Mouse (Mus musculus): Measurements from ENCODE around the gene Aloxe3. TPM values are rescaled to one million over a fixed set of nuclear protein-coding genes. Genes with fewer than 3 reads are reported as not detected.

The Aloxe3 gene
- polyA plus RNA-seq, 1 experiment, result not detected

GRCm38 (mm10) chr11:69100639-69101360, 24.9 kb upstream of the Aloxe3 start:
- peak overlapping the region; percentile 56 for H3K4me3 ChIP-seq (ENCODE audit: insufficient read depth, low read length)
- peak overlapping the region; percentile 80 for H3K27ac ChIP-seq (ENCODE audit: insufficient read depth, low read depth, low read length)
- TF ChIP-seq CTCF (IDR thresholded peaks at IDR 0.05; ENCODE audit: low read depth, low read length) (no peak), POLR2A (IDR thresholded peaks at IDR 0.05; ENCODE audit: borderline replicate concordance, low read depth, low read length) (no peak)
- H3K4me1 ChIP-seq (ENCODE audit: control insufficient read depth, insufficient read depth, low read length), result peaks cover 44% of the 10 kb centered on the region

DNA sequence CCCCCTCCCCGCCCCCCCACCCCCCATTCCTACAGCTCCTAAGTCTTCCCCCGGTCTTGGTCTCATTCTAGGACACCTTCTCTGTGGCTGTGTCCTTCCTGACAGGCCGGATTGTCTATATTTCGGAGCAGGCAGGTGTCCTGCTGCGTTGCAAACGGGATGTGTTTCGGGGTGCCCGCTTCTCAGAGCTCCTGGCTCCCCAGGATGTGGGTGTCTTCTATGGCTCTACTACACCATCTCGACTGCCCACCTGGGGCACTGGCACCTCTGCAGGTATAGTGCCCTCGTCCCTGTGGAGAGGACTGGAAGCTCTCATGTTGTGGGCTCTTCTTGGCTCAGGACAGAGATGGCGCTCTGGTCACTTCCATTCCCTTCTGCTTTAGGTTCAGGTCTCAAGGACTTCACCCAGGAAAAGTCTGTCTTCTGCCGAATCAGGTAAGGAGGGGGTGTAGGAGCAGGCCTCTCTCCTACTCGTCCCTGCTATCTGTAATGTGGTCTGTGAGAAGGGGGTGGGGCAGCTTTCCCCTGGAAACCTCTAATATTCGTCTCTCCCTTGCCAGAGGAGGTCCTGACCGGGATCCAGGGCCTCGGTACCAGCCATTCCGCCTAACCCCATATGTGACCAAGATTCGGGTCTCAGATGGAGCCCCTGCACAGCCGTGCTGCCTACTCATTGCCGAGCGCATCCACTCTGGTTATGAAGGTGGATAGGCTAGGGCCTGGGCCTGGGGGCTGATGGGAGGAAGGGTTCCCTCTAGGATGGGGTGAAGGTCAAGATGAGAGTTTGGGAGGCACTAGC, 23.9 kb upstream of the Aloxe3 start:
- no peak for TF ChIP-seq POLR2A (IDR thresholded peaks at IDR 0.05; ENCODE audit: borderline replicate concordance, low read depth, low read length)
- TF ChIP-seq CTCF (IDR thresholded peaks at IDR 0.05; ENCODE audit: low read depth, low read length), result no peak
- H3K27ac ChIP-seq (ENCODE audit: insufficient read depth, low read depth, low read length), result no peak overlapping the region
- H3K4me3 ChIP-seq (ENCODE audit: insufficient read depth, low read length), result no peak overlapping the region
- H3K4me1 ChIP-seq (ENCODE audit: control insufficient read depth, insufficient read depth, low read length), result peaks cover 39% of the 10 kb centered on the region

GRCm38 (mm10) chr11:69102403-69102725, 23.3 kb upstream of the Aloxe3 start:
- no peak for TF ChIP-seq CTCF (IDR thresholded peaks at IDR 0.05; ENCODE audit: low read depth, low read length)
- no peak for TF ChIP-seq POLR2A (IDR thresholded peaks at IDR 0.05; ENCODE audit: borderline replicate concordance, low read depth, low read length)
- Histone ChIP-seq H3K27ac (ENCODE audit: insufficient read depth, low read depth, low read length) (no peak overlapping the region), H3K4me3 (ENCODE audit: insufficient read depth, low read length) (no peak overlapping the region), H3K4me1 (ENCODE audit: control insufficient read depth, insufficient read depth, low read length) (peaks cover 39% of the 10 kb centered on the region)

DNA sequence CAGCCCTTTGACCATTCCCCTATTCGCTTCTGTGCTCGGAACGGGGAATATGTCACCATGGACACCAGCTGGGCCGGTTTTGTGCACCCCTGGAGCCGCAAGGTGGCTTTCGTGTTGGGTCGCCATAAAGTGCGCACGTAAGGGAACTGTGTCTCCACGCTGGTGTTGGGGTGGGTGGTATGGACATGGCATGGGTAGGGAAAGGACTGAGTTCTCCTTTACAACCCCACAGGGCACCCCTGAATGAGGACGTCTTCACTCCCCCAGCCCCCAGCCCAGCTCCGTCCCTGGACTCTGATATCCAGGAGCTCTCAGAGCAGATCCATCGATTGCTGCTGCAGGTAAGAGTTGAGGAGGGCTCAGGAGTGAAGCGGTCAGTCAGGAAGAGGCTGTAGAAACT, 22.6 kb upstream of the Aloxe3 start:
- no peak overlapping the region for H3K27ac ChIP-seq (ENCODE audit: insufficient read depth, low read depth, low read length)
- H3K4me1 ChIP-seq (ENCODE audit: control insufficient read depth, insufficient read depth, low read length), result peaks cover 32% of the 10 kb centered on the region
- no peak overlapping the region for H3K4me3 ChIP-seq (ENCODE audit: insufficient read depth, low read length)
- TF ChIP-seq CTCF (IDR thresholded peaks at IDR 0.05; ENCODE audit: low read depth, low read length), result no peak
- TF ChIP-seq POLR2A (IDR thresholded peaks at IDR 0.05; ENCODE audit: borderline replicate concordance, low read depth, low read length), result no peak

- TF ChIP-seq CTCF (IDR thresholded peaks at IDR 0.05; ENCODE audit: low read depth, low read length) (no peak), POLR2A (IDR thresholded peaks at IDR 0.05; ENCODE audit: borderline replicate concordance, low read depth, low read length) (no peak)
- Histone ChIP-seq H3K27ac (ENCODE audit: insufficient read depth, low read depth, low read length) (no peak overlapping the region), H3K4me3 (ENCODE audit: insufficient read depth, low read length) (no peak overlapping the region), H3K4me1 (ENCODE audit: control insufficient read depth, insufficient read depth, low read length) (peaks cover 28% of the 10 kb centered on the region)
Measured at GRCm38 (mm10) chr11:69103531-69104435, 21.9 kb upstream of the Aloxe3 start.

DNA sequence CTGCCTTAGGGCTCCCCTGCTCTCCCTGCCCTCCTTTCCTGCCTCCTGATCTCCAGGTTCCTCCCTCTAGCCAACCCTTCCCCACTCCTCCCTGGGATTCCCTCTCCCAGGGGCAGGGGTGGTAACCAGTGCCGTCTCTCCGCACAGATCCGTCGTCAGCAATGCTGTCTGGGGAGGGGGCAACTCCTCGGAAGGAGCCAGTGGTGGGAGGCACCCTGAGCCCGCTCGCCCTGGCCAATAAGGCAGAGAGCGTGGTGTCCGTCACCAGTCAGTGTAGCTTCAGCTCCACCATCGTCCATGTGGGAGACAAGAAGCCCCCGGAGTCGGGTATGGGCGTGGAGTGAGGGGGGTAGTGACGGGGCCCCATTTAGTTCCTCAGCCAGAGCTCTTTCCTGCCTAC, 21.2 kb upstream of the Aloxe3 start:
- Histone ChIP-seq H3K4me1 (ENCODE audit: control insufficient read depth, insufficient read depth, low read length) (peaks cover 26% of the 10 kb centered on the region), H3K4me3 (ENCODE audit: insufficient read depth, low read length) (no peak overlapping the region), H3K27ac (ENCODE audit: insufficient read depth, low read depth, low read length) (no peak overlapping the region)
- TF ChIP-seq POLR2A (IDR thresholded peaks at IDR 0.05; ENCODE audit: borderline replicate concordance, low read depth, low read length), result no peak
- TF ChIP-seq CTCF (IDR thresholded peaks at IDR 0.05; ENCODE audit: low read depth, low read length), result no peak

- Histone ChIP-seq H3K4me1 (ENCODE audit: control insufficient read depth, insufficient read depth, low read length) (peaks cover 27% of the 10 kb centered on the region), H3K27ac (ENCODE audit: insufficient read depth, low read depth, low read length) (no peak overlapping the region), H3K4me3 (ENCODE audit: insufficient read depth, low read length) (no peak overlapping the region)
- TF ChIP-seq POLR2A (IDR thresholded peaks at IDR 0.05; ENCODE audit: borderline replicate concordance, low read depth, low read length) (no peak), CTCF (IDR thresholded peaks at IDR 0.05; ENCODE audit: low read depth, low read length) (no peak)
Measured at GRCm38 (mm10) chr11:69105227-69105626, 20.5 kb upstream of the Aloxe3 start.

GRCm38 (mm10) chr11:69105796-69106195, 19.9 kb upstream of the Aloxe3 start:
- no peak for TF ChIP-seq POLR2A (IDR thresholded peaks at IDR 0.05; ENCODE audit: borderline replicate concordance, low read depth, low read length)
- no peak for TF ChIP-seq CTCF (IDR thresholded peaks at IDR 0.05; ENCODE audit: low read depth, low read length)
- Histone ChIP-seq H3K4me1 (ENCODE audit: control insufficient read depth, insufficient read depth, low read length) (peaks cover 22% of the 10 kb centered on the region), H3K27ac (ENCODE audit: insufficient read depth, low read depth, low read length) (no peak overlapping the region), H3K4me3 (ENCODE audit: insufficient read depth, low read length) (no peak overlapping the region)

DNA sequence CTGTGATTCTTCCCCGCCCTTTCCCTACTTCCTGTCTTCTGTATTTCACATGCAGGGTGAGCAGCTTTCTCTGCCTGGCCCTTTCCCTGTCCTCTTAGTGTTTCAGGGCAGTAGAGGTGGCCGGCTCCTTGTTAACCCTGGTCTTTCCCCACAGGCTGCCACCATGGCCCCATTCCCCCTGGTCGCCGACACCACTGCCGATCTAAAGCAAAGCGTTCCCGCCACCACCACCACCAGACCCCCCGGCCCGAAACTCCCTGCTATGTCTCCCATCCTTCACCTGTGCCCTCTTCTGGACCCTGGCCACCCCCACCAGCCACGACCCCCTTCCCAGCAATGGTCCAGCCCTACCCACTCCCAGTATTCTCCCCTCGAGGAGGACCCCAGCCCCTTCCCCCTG, 19.4 kb upstream of the Aloxe3 start:
- no peak for TF ChIP-seq CTCF (IDR thresholded peaks at IDR 0.05; ENCODE audit: low read depth, low read length)
- TF ChIP-seq POLR2A (IDR thresholded peaks at IDR 0.05; ENCODE audit: borderline replicate concordance, low read depth, low read length), result no peak
- Histone ChIP-seq H3K4me1 (ENCODE audit: control insufficient read depth, insufficient read depth, low read length) (peaks cover 21% of the 10 kb centered on the region), H3K4me3 (ENCODE audit: insufficient read depth, low read length) (no peak overlapping the region), H3K27ac (ENCODE audit: insufficient read depth, low read depth, low read length) (no peak overlapping the region)
